Mouse (Mus musculus): ENCODE results near the gene Dkkl1. TPM values are rescaled to one million over a fixed set of nuclear protein-coding genes. Genes with fewer than 3 reads are reported as not detected.

The Dkkl1 gene
- polyA plus RNA-seq, 2 experiments: 4.8 to 14.8 TPM

- H3K4me3 ChIP-seq (replicated peaks; ENCODE audit: low read length): no peak overlapping the region
- H3K27me3 ChIP-seq (ENCODE audit: control insufficient read depth, insufficient read depth, low read length): peaks cover 30% of the 10 kb centered on the region
- no peak for DNase-seq (ENCODE audit: low spot score)
- no peak overlapping the region for H3K4me2 ChIP-seq (replicated peaks; ENCODE audit: low read depth, low read length, severe bottlenecking)
- H3K27ac ChIP-seq (replicated peaks; ENCODE audit: low read depth, low read length): no peak overlapping the region
- WGBS: 95% methylated on average over 6 of the region's 6 CpGs
- TF ChIP-seq POLR2A (IDR thresholded peaks at IDR 0.05; ENCODE audit: borderline replicate concordance, extremely low read depth, insufficient read depth, insufficient read length): no peak
- H3K9me3 ChIP-seq (ENCODE audit: control insufficient read depth, low read length): no peaks in the 10 kb centered on the region
- no peak overlapping the region for H3K9ac ChIP-seq (ENCODE audit: low read depth, low read length, severe bottlenecking)
- H3K36me3 ChIP-seq (ENCODE audit: control insufficient read depth, insufficient read depth, low read length): peaks cover 28% of the 10 kb centered on the region
- ATAC-seq (ENCODE audit: low FRiP score, low read depth): no peak
- H3K4me1 ChIP-seq (ENCODE audit: control insufficient read depth, insufficient read depth, low read length): 0 out of 2 replicates have a peak, but pooled peaks cover 4% of the 10 kb centered on the region
Measured at GRCm38 (mm10) chr7:45160316-45160800, 51.6 kb downstream of the Dkkl1 start.

- DNase-seq (ENCODE audit: low spot score) (no peak), ATAC-seq (ENCODE audit: low FRiP score, low read depth) (no peak)
- H3K36me3 ChIP-seq (ENCODE audit: control insufficient read depth, insufficient read depth, low read length): peaks cover 28% of the 10 kb centered on the region
- no peak overlapping the region for H3K27ac ChIP-seq (replicated peaks; ENCODE audit: low read depth, low read length)
- H3K9ac ChIP-seq (ENCODE audit: low read depth, low read length, severe bottlenecking): no peak overlapping the region
- H3K4me1 ChIP-seq (ENCODE audit: control insufficient read depth, insufficient read depth, low read length): peaks cover 3% of the 10 kb centered on the region; the same call in 1 of the 2 replicates
- H3K9me3 ChIP-seq (ENCODE audit: control insufficient read depth, low read length): no peaks in the 10 kb centered on the region
- no peak overlapping the region for H3K4me2 ChIP-seq (replicated peaks; ENCODE audit: low read depth, low read length, severe bottlenecking)
- peaks cover 16% of the 10 kb centered on the region for H3K27me3 ChIP-seq (ENCODE audit: control insufficient read depth, insufficient read depth, low read length)
- WGBS: 90% methylated on average over 6 of the region's 6 CpGs
- no peak for TF ChIP-seq POLR2A (IDR thresholded peaks at IDR 0.05; ENCODE audit: borderline replicate concordance, extremely low read depth, insufficient read depth, insufficient read length)
- H3K4me3 ChIP-seq (replicated peaks; ENCODE audit: low read length): no peak overlapping the region
Measured at GRCm38 (mm10) chr7:45158991-45159390, 53.0 kb downstream of the Dkkl1 start.

Small RNA genes lying within 50 kb of the gene (microRNA-seq; reads per million reads assigned to microRNA genes)
- gene Mir7055: not detected

Other genes starting within 250 kb of the Dkkl1 start
Only the 30 nearest of the 36 such genes appear.
- 81.3 and 104 TPM in 2 replicates for gene Bcl2l12, start 213.4 kb downstream of the Dkkl1 start, polyA plus RNA-seq (2012; rRNA removed)
- gene Bcl2l12, start 213.4 kb downstream of the Dkkl1 start, polyA plus RNA-seq (2014; fragmentation: Nextera tagmentation; extraction: Ambion mirVana): 54.9 and 62.9 TPM in 2 replicates
- gene Scaf1, start 195.8 kb downstream of the Dkkl1 start, polyA plus RNA-seq (2012; rRNA removed): 114 and 135 TPM in 2 replicates
- gene Scaf1, start 195.8 kb downstream of the Dkkl1 start, polyA plus RNA-seq (2014; fragmentation: Nextera tagmentation; extraction: Ambion mirVana): 50.7 and 58.3 TPM in 2 replicates
- gene Rras, start 194.2 kb downstream of the Dkkl1 start, polyA plus RNA-seq (2012; rRNA removed): 53.8 and 60.9 TPM in 2 replicates
- 42.8 and 43.7 TPM in 2 replicates for gene Rras, start 194.2 kb downstream of the Dkkl1 start, polyA plus RNA-seq (2014; fragmentation: Nextera tagmentation; extraction: Ambion mirVana)
- gene Prr12, start 159.3 kb downstream of the Dkkl1 start, polyA plus RNA-seq (2012; rRNA removed): 25.2 and 26.8 TPM in 2 replicates
- gene Prr12, start 159.3 kb downstream of the Dkkl1 start, polyA plus RNA-seq (2014; fragmentation: Nextera tagmentation; extraction: Ambion mirVana): 16.0 and 19.6 TPM in 2 replicates
- gene Nosip, start 149.7 kb downstream of the Dkkl1 start, polyA plus RNA-seq (2012; rRNA removed): 82.7 and 86.8 TPM in 2 replicates
- 68.1 and 69.6 TPM in 2 replicates for gene Nosip, start 149.7 kb downstream of the Dkkl1 start, polyA plus RNA-seq (2014; fragmentation: Nextera tagmentation; extraction: Ambion mirVana)
- gene Prrg2, start 149.5 kb downstream of the Dkkl1 start, polyA plus RNA-seq (2012; rRNA removed): 50.4 and 54.1 TPM in 2 replicates
- gene Prrg2, start 149.5 kb downstream of the Dkkl1 start, polyA plus RNA-seq (2014; fragmentation: Nextera tagmentation; extraction: Ambion mirVana): 18.6 and 21.4 TPM in 2 replicates
- gene Rcn3, start 119.9 kb downstream of the Dkkl1 start, polyA plus RNA-seq (2012; rRNA removed): 679 and 759 TPM in 2 replicates
- 569 and 577 TPM in 2 replicates for gene Rcn3, start 119.9 kb downstream of the Dkkl1 start, polyA plus RNA-seq (2014; fragmentation: Nextera tagmentation; extraction: Ambion mirVana)
- 56.1 and 64.6 TPM in 2 replicates for gene Fcgrt, start 108.3 kb downstream of the Dkkl1 start, polyA plus RNA-seq (2012; rRNA removed)
- gene Fcgrt, start 108.3 kb downstream of the Dkkl1 start, polyA plus RNA-seq (2014; fragmentation: Nextera tagmentation; extraction: Ambion mirVana): 88.4 and 89.0 TPM in 2 replicates
- gene Rps11, start 87.7 kb downstream of the Dkkl1 start, polyA plus RNA-seq (2012; rRNA removed): 563 and 814 TPM in 2 replicates
- 1,719 and 1,751 TPM in 2 replicates for gene Rps11, start 87.7 kb downstream of the Dkkl1 start, polyA plus RNA-seq (2014; fragmentation: Nextera tagmentation; extraction: Ambion mirVana)
- 3,691 and 3,912 TPM in 2 replicates for gene Rpl13a, start 83.4 kb downstream of the Dkkl1 start, polyA plus RNA-seq (2012; rRNA removed)
- gene Rpl13a, start 83.4 kb downstream of the Dkkl1 start, polyA plus RNA-seq (2014; fragmentation: Nextera tagmentation; extraction: Ambion mirVana): 1,718 and 1,777 TPM in 2 replicates
- 0.31 TPM in 1 of 2 replicates, not detected in the other for gene Gm45713, start 75.9 kb downstream of the Dkkl1 start, polyA plus RNA-seq (2012; rRNA removed)
- gene Gm45713, start 75.9 kb downstream of the Dkkl1 start, polyA plus RNA-seq (2014; fragmentation: Nextera tagmentation; extraction: Ambion mirVana): 0.39 and 1.4 TPM in 2 replicates
- gene Flt3l, start 75.7 kb downstream of the Dkkl1 start, polyA plus RNA-seq (2012; rRNA removed): 12.4 and 18.6 TPM in 2 replicates
- 2.2 and 3.3 TPM in 2 replicates for gene Flt3l, start 75.7 kb downstream of the Dkkl1 start, polyA plus RNA-seq (2014; fragmentation: Nextera tagmentation; extraction: Ambion mirVana)
- 115 and 118 TPM in 2 replicates for gene Pih1d1, start 57.8 kb downstream of the Dkkl1 start, polyA plus RNA-seq (2012; rRNA removed)
- gene Pih1d1, start 57.8 kb downstream of the Dkkl1 start, polyA plus RNA-seq (2014; fragmentation: Nextera tagmentation; extraction: Ambion mirVana): 86.4 and 87.3 TPM in 2 replicates
- 45.6 and 67.3 TPM in 2 replicates for gene Aldh16a1, start 57.6 kb downstream of the Dkkl1 start, polyA plus RNA-seq (2012; rRNA removed)
- gene Aldh16a1, start 57.6 kb downstream of the Dkkl1 start, polyA plus RNA-seq (2014; fragmentation: Nextera tagmentation; extraction: Ambion mirVana): 40.0 and 47.7 TPM in 2 replicates
- 0.40 and 0.58 TPM in 2 replicates for gene Slc17a7, start 48.2 kb downstream of the Dkkl1 start, polyA plus RNA-seq (2012; rRNA removed)
- gene Slc17a7, start 48.2 kb downstream of the Dkkl1 start, polyA plus RNA-seq (2014; fragmentation: Nextera tagmentation; extraction: Ambion mirVana): 0.17 and 0.18 TPM in 2 replicates
- 0.09 and 0.27 TPM in 2 replicates for gene Gfy, start 32.6 kb downstream of the Dkkl1 start, polyA plus RNA-seq (2012; rRNA removed)
- gene Gfy, start 32.6 kb downstream of the Dkkl1 start, polyA plus RNA-seq (2014; fragmentation: Nextera tagmentation; extraction: Ambion mirVana): not detected in 2 replicates
- not detected in 2 replicates for gene Pth2, start 31.2 kb downstream of the Dkkl1 start, polyA plus RNA-seq (2012; rRNA removed)
- gene Pth2, start 31.2 kb downstream of the Dkkl1 start, polyA plus RNA-seq (2014; fragmentation: Nextera tagmentation; extraction: Ambion mirVana): not detected in 2 replicates
- gene Ccdc155, start 7.3 kb downstream of the Dkkl1 start, polyA plus RNA-seq (2012; rRNA removed): 1.4 and 1.5 TPM in 2 replicates
- 0.79 and 1.2 TPM in 2 replicates for gene Ccdc155, start 7.3 kb downstream of the Dkkl1 start, polyA plus RNA-seq (2014; fragmentation: Nextera tagmentation; extraction: Ambion mirVana)
- gene Tead2, start 3.6 kb upstream of the Dkkl1 start, polyA plus RNA-seq (2012; rRNA removed): 450 and 560 TPM in 2 replicates
- 143 and 168 TPM in 2 replicates for gene Tead2, start 3.6 kb upstream of the Dkkl1 start, polyA plus RNA-seq (2014; fragmentation: Nextera tagmentation; extraction: Ambion mirVana)
- 4.9 and 6.0 TPM in 2 replicates for gene Cd37, start 27.0 kb upstream of the Dkkl1 start, polyA plus RNA-seq (2012; rRNA removed)
- gene Cd37, start 27.0 kb upstream of the Dkkl1 start, polyA plus RNA-seq (2014; fragmentation: Nextera tagmentation; extraction: Ambion mirVana): 2.6 and 3.7 TPM in 2 replicates
- 0.18 and 0.29 TPM in 2 replicates for gene Slc6a16, start 28.9 kb upstream of the Dkkl1 start, polyA plus RNA-seq (2012; rRNA removed)
- 0.21 TPM in 1 of 2 replicates, not detected in the other for gene Slc6a16, start 28.9 kb upstream of the Dkkl1 start, polyA plus RNA-seq (2014; fragmentation: Nextera tagmentation; extraction: Ambion mirVana)
- gene Slc6a21, start 65.4 kb upstream of the Dkkl1 start, polyA plus RNA-seq (2012; rRNA removed): not detected in 2 replicates
- gene Slc6a21, start 65.4 kb upstream of the Dkkl1 start, polyA plus RNA-seq (2014; fragmentation: Nextera tagmentation; extraction: Ambion mirVana): not detected in 2 replicates
- 42.6 and 46.1 TPM in 2 replicates for gene Trpm4, start 121.6 kb upstream of the Dkkl1 start, polyA plus RNA-seq (2012; rRNA removed)
- gene Trpm4, start 121.6 kb upstream of the Dkkl1 start, polyA plus RNA-seq (2014; fragmentation: Nextera tagmentation; extraction: Ambion mirVana): 15.8 TPM in 2 replicates
- gene Hrc, start 123.1 kb upstream of the Dkkl1 start, polyA plus RNA-seq (2012; rRNA removed): 9.5 and 17.9 TPM in 2 replicates
- gene Hrc, start 123.1 kb upstream of the Dkkl1 start, polyA plus RNA-seq (2014; fragmentation: Nextera tagmentation; extraction: Ambion mirVana): 4.1 and 5.9 TPM in 2 replicates
- 12.3 and 13.8 TPM in 2 replicates for gene Ppfia3, start 154.9 kb upstream of the Dkkl1 start, polyA plus RNA-seq (2012; rRNA removed)
- gene Ppfia3, start 154.9 kb upstream of the Dkkl1 start, polyA plus RNA-seq (2014; fragmentation: Nextera tagmentation; extraction: Ambion mirVana): 8.4 and 9.0 TPM in 2 replicates
- gene Lin7b, start 158.4 kb upstream of the Dkkl1 start, polyA plus RNA-seq (2012; rRNA removed): 4.1 and 4.7 TPM in 2 replicates
- 1.7 and 2.2 TPM in 2 replicates for gene Lin7b, start 158.4 kb upstream of the Dkkl1 start, polyA plus RNA-seq (2014; fragmentation: Nextera tagmentation; extraction: Ambion mirVana)
- 539 and 694 TPM in 2 replicates for gene Snrnp70, start 183.6 kb upstream of the Dkkl1 start, polyA plus RNA-seq (2012; rRNA removed)
- 69.7 and 73.7 TPM in 2 replicates for gene Snrnp70, start 183.6 kb upstream of the Dkkl1 start, polyA plus RNA-seq (2014; fragmentation: Nextera tagmentation; extraction: Ambion mirVana)
- 0.10 TPM in 2 replicates for gene Kcna7, start 193.5 kb upstream of the Dkkl1 start, polyA plus RNA-seq (2012; rRNA removed)
- gene Kcna7, start 193.5 kb upstream of the Dkkl1 start, polyA plus RNA-seq (2014; fragmentation: Nextera tagmentation; extraction: Ambion mirVana): 0.11 TPM in 1 of 2 replicates, not detected in the other
- 4.2 and 4.5 TPM in 2 replicates for gene Ntf5, start 201.5 kb upstream of the Dkkl1 start, polyA plus RNA-seq (2012; rRNA removed)
- gene Ntf5, start 201.5 kb upstream of the Dkkl1 start, polyA plus RNA-seq (2014; fragmentation: Nextera tagmentation; extraction: Ambion mirVana): 4.4 and 6.0 TPM in 2 replicates
- gene Lhb, start 208.7 kb upstream of the Dkkl1 start, polyA plus RNA-seq (2012; rRNA removed): 0.50 and 1.4 TPM in 2 replicates
- gene Lhb, start 208.7 kb upstream of the Dkkl1 start, polyA plus RNA-seq (2014; fragmentation: Nextera tagmentation; extraction: Ambion mirVana): not detected in 2 replicates

All from limb, embryonic 14.5 days (tissue).